Mouse (Mus musculus) Muller cell, postnatal 12 days (primary cell): Measurements from ENCODE around the gene Bach1.

Experiments
- DNase-seq: peaks from one replicate; pipeline ENCODE4 v3.0.0-alpha.2; 2015; ENCODE audit errors: inconsistent ontology term

The Bach1 gene

GRCm38 (mm10) chr16:87712986-87713693 is 14.4 kb downstream of the Bach1 start:
- DNase-seq, result no peak

- DNase-seq, result no peak
Measured at GRCm38 (mm10) chr16:87714550-87714949, 15.8 kb downstream of the Bach1 start.

DNA sequence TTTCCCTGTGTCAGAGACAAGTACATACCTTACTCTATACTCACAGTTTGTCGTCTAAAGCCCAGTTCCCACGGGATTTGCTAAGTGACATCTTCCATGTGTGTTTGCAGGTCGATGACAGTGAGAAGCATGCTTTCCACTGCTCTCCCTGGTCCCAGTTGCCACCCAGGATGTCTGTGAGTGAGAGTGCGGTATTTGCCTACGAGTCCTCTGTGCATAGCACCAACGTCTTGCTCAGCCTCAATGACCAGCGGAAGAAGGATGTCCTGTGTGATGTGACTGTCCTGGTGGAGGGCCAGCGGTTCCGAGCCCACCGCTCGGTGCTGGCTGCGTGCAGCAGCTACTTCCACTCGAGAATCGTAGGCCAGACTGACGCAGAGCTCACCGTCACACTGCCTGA is 16.5 kb downstream of the Bach1 start:
- DNase-seq, result no peak

- peak; percentile 36 for DNase-seq
Measured at GRCm38 (mm10) chr16:87716269-87716668, 17.5 kb downstream of the Bach1 start.

DNA sequence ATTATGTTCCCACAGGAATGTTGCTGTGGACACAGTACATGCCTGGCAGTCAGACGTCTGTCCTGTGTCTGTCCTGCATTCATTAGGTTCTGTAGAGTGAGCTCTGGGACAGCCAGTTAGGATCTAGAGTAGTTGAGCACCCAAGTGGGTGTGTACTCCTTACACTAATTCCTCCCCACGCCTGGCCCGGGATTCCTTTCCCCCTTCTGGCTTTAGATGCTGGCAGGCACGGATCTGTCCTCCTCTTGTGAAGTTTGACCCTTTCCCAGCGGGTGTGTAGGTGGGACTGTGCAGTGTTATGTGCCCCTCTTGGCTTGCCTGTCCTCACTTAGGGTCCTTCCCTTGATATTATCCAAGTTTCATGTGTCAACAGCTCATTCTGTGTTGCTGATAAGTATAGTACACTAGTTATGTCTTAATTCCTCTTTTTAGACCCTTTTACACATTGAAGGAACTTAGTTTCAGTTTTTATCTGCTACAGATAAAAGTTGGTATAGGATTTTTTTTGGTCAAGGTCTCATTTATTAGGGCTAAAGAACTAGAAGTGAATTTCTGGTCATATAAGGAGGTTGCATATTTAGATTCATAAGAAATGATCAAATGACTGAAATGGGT is 18.4 kb downstream of the Bach1 start:
- DNase-seq, result no peak

- DNase-seq, result no peak
Measured at GRCm38 (mm10) chr16:87719071-87719470, 20.3 kb downstream of the Bach1 start.

GRCm38 (mm10) chr16:87719688-87720283 is 21.0 kb downstream of the Bach1 start:
- DNase-seq, result peak; percentile 28

GRCm38 (mm10) chr16:87720851-87721409 is 22.2 kb downstream of the Bach1 start:
- DNase-seq, result no peak

DNA sequence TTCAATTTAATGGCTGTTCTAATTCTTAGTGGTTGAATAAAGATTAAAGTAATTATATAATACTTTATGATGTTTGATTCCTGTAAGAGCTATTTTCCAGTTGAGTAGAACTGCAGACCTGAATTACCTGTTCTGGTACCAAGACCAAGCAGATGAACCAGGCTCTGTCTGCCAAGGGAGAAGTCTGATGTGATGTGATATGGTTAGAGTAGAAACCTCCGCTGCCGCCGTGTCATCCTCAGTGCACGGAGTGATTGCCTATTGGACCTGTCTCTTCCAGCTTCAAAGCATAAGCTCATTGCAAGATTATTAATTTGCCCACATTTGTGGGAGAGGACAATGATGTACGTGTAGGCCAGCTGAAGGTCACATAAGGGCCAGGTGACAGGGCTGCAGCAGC is 24.1 kb downstream of the Bach1 start:
- DNase-seq, result no peak

DNA sequence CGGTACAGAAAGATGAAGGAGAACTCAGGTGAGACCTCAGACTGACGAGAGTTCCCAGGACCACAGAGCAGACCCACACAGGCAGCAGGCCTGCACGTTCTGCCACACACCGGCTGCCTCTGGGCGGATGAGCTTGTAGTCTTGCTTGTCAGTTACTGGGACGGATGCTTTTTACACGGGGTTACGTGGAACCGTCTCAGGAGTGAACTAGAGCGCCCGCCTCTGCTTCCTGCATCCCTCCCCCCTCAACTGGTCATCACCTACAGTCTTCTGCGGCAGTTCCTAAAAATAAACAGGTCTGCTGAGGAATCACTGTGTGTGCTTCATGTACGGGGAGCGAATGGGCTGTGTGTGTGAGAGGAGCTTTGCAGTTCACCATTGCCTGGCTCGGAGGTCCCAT is 24.7 kb downstream of the Bach1 start:
- DNase-seq, result no peak

DNA sequence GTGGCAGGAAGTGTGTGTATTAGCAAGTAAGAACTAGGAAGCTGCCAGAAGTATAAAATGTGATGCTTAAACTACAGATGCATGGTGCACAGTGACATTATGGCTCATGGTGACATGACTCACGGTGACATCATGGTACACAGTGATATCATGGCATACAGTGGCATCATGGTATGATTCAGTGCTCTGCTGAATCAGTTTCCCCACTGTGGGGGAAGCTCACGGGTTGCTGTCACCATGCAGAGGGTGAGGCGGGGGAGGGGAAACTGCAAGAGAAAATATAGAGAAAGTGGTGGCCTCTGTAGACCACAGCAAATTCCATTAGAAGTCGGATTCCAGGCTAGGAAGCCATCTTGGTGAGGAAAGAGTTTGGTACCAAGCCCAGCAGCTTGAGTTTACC is 26.1 kb downstream of the Bach1 start:
- DNase-seq, result peak; percentile 11

DNA sequence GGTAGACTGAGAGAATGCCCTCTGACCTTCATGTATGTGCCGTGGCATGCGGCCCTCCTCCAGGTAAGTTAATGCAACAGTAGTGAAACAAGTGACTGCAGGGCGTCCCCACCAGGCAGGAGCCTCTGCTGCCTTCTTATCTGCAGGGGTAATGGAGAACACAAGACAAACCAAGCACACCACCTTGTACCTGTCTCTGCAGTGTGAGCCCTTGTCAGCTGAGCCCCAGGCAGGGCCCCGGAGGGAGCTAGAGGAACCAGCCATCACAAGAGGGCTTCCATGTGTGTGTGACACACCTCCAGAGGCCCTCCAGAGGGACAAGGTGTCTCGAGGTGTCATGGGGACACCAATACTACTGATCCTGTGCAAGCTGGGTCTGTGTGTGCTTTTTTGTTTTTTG is 26.5 kb downstream of the Bach1 start:
- no peak for DNase-seq

DNA sequence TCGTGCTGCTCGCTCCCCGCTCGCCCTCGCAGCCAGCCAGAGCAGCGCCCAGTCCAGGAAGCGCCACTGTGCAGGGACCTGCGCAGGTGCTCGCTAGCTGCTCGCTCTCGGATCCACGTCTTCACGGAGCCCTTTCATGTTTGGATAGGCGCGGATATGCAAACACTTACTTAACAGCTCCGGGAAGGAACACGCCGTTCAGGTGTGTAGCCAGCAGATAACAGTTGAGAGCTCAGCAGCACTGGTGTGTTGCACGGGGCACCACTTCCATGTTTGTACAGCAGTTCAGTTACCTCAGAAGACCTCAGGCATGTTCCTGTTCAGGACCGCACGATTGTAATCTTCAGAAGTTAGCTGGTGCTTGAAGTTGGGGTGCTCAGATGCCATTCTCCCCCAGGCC is 27.2 kb downstream of the Bach1 start:
- no peak for DNase-seq

DNA sequence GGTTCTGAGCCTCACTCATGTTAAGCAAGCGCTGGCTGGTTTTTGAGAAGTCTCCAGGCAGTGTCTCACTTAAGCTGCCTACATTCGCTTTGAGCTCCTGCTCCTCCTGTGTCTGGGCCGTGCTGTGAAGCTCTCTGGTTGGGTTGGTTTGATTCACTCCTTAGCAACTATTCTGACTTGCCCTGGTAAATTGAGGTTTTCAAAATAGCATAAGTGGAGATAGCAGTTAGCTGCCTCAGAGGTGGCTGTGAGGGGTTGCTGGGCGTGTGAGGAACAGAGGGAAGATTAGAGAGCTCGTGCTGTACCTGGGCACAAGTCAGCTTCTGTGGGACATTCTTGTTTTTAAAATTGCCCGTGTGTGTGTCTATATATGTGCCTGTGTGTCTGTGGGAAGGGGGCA is 27.6 kb downstream of the Bach1 start:
- no peak for DNase-seq

DNA sequence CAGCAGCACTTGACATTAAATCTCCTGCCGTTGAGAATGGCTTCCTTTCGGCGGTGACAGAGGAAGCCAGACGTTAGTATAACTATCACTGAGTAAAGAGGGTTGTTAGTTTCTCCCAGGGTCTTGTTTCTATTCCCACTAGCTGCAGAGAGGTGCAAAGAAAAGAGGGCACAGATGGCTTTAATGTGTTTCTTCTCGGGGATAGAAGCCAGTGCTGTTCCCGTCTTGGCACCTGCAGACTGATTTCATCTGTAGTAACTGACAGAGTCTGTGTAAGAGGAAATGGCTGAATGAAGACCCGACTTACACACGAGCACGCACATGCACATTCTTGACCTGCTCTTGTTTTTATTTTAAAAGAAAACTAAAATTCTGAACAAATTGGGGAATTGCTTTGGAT is 28.5 kb downstream of the Bach1 start:
- no peak for DNase-seq

DNA sequence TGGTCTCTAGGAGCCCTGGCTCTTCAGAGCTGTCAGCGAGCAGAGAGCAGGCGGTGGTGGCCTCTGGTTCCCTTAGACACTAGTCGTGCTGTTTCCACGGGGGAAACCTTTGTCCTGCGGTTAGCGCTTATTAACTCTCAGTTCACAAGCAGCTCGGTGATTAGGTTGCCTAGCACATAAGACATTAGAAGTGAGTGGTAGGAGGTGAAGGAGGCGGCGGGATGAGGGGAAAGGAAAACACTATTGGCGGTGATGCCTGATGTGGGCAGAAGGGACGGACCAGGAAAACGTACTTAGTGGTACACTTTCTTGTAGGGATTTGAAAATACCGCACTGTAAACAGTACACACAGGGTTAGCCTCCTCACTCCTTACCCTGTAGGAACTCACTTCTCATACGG is 29.2 kb downstream of the Bach1 start:
- DNase-seq, result no peak

DNA sequence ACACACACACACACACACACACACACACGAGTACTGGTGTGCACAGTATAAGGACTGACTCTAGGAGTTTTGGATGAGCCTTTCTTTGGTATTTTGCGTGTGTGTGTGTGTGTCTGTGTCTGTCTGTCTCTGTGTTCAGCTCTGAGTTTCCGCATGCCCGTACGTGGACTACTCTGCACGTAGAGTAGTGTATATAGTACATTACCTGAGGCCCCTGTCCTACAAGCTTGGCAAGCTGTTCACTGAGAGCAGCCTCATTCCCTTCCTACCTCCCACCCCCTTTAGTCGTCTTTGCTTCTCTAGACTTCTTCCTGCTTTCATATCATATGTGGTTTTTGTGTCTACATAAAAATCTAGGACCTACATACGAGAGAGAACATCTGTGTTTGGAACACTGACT is 30.0 kb downstream of the Bach1 start:
- no peak for DNase-seq

GRCm38 (mm10) chr16:87729469-87729868 is 30.7 kb downstream of the Bach1 start:
- DNase-seq, result no peak

- DNase-seq, result no peak
Measured at GRCm38 (mm10) chr16:87734868-87735381, 36.2 kb downstream of the Bach1 start.

- no peak for DNase-seq
Measured at GRCm38 (mm10) chr16:87736106-87736505, 37.4 kb downstream of the Bach1 start.

GRCm38 (mm10) chr16:87737296-87737695 is 38.6 kb downstream of the Bach1 start:
- no peak for DNase-seq

DNA sequence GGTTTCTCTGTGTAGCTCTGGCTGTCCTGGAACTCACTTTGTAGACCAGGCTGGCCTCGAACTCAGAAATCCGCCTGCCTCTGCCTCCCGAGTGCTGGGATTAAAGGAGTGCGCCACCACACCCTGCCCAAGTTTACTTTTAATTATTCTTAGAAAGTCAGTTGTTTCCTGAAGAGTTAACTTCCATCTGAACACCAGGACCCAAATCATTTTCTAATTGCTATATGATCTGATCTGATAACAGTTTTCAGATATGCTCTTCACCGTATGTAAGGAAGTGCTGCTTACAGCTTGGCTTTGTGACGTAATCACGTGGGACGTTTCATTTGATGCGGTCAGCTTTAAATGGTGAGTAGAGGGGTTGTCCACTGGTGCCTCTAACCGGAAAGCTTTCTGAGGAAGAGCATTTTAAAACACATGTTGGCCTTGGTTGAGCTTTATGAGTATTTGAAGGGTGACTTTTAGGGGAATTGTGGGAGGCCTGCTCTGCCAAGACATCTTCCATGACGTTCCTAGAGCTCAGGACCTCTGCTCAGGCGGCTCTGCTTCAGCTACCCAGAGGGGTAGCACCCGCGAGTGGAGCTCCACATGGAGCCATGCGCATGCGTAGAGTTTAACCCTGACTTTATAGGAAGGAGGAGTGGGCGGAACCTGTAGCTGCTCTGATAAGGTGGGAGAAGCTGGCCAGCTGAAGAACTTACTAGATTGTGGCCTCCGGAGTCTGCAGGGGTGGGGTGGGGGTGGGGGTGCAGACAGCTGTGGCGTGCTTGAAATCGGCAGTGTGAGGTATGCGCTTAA is 39.3 kb downstream of the Bach1 start:
- DNase-seq, result no peak
